Mouse (Mus musculus): Measurements from ENCODE around the gene Atm.

Atm gene

GRCm38 (mm10) chr9:53536558-53537320 is at the start of gene Atm, which contains the start of gene Npat:
TSS of gene Atm (minus strand) at chr9:53536740.
TSS of gene Npat (plus strand) at chr9:53537047.
- in situ Hi-C loops (cut with MboI; ENCODE audit: low pct_unique_long_range_greater_than_20kb in 1 of 2, low sequenced_read_pairs in 2 of 2, unreplicated experiment in 1 of 2) = no loop called here

- in situ Hi-C loops (cut with MboI; ENCODE audit: low pct_unique_long_range_greater_than_20kb in 1 of 2, low sequenced_read_pairs in 2 of 2, unreplicated experiment in 1 of 2) = no loop called here
Observed at GRCm38 (mm10) chr9:53581870-53582269, 45.3 kb upstream of the Atm start.

- in situ Hi-C loops (cut with MboI; ENCODE audit: low pct_unique_long_range_greater_than_20kb in 1 of 2, low sequenced_read_pairs in 2 of 2, unreplicated experiment in 1 of 2) = no loop called here
Observed at GRCm38 (mm10) chr9:53575721-53576120, 39.2 kb upstream of the Atm start.

- in situ Hi-C loops (cut with MboI; ENCODE audit: low pct_unique_long_range_greater_than_20kb in 1 of 2, low sequenced_read_pairs in 2 of 2, unreplicated experiment in 1 of 2) = no loop called here
Observed at GRCm38 (mm10) chr9:53572516-53573307, 36.2 kb upstream of the Atm start.

DNA sequence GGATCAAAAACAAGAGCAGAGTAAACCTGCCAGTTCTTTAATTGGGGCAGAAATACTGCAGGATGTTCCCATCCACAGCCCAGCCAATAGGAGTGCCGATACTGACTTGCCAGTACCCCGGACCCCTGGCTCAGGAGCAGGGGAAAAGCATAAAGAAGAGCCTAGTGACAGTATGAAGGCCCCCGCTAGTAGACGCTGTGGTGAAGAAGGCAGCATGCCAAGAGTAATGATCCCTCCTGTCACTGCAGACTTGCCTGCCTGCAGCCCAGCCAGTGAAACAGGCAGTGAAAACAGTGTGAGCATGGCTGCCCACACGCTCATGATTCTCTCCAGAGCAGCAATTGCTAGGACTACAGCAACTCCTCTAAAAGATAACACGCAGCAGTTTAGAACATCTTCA is 34.1 kb upstream of the Atm start:
- in situ Hi-C loops (cut with MboI; ENCODE audit: low pct_unique_long_range_greater_than_20kb in 1 of 2, low sequenced_read_pairs in 2 of 2, unreplicated experiment in 1 of 2) = no loop called here

DNA sequence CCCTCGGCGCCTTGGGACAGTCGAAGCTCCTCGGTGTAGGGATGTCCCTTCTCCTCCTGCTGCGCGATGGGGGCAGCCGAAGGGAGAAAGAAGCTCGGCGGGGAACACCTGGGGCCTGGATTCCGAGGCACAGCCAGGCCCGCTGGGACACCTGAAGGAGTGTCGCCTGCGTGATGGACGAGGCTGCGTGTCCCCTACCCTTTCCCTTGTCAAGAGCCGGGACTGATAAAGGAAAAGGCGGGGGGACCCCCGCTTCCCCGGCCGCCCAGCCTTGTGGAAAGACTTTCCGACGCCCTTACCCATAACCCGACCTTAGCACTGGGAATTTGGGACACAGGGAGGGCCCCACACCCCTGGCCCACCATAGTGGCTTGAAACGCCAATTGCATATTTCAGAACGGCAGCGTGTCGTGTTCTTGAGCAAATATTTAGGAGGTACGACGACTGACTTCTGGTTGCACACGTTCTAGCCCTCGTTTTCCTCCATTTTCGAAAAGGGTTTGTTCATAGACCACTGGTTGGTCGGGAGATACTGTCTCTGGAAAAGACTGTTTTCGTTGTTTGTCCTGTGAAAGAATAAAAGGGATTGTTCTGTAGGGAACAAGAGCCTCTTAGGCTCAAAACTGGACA is 911 bp upstream of the Atm start:
- in situ Hi-C loops (cut with MboI; ENCODE audit: low pct_unique_long_range_greater_than_20kb in 1 of 2, low sequenced_read_pairs in 2 of 2, unreplicated experiment in 1 of 2) = no loop called here

GRCm38 (mm10) chr9:53535416-53536320 is 872 bp downstream of the Atm start:
- in situ Hi-C loops (cut with MboI; ENCODE audit: low pct_unique_long_range_greater_than_20kb in 1 of 2, low sequenced_read_pairs in 2 of 2, unreplicated experiment in 1 of 2) = no loop called here

DNA sequence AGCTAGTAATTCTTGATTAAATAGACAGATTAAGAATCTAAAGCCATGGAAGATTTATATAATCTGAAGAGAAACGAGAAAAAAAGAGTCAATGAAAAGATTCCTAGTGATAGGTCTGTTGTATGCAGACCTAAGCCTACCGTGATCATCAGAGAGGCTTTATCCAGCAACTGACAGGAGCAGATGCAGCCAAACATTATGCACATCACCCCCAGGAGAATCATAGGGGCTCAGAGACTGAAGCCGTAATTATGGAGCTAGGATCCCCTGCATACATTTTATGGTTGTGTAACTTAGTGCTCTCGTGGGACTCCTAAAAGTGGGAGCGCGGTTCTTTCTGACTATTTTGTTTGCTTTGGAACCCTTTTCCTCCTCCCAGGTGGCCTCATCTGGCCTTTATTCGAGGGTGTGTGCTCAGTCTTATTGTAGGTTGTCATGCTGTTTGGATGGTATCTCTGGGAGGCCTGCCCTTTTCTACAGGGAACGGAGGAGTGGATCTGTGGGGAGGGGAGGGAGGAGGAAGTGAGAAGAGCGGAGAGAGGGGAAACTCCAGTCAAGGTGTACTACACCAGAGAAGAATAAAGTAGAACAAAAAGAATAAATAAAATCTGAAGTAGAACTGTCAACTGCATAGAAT is 19.0 kb downstream of the Atm start:
- in situ Hi-C loops (cut with MboI; ENCODE audit: low pct_unique_long_range_greater_than_20kb in 1 of 2, low sequenced_read_pairs in 2 of 2, unreplicated experiment in 1 of 2) = no loop called here

DNA sequence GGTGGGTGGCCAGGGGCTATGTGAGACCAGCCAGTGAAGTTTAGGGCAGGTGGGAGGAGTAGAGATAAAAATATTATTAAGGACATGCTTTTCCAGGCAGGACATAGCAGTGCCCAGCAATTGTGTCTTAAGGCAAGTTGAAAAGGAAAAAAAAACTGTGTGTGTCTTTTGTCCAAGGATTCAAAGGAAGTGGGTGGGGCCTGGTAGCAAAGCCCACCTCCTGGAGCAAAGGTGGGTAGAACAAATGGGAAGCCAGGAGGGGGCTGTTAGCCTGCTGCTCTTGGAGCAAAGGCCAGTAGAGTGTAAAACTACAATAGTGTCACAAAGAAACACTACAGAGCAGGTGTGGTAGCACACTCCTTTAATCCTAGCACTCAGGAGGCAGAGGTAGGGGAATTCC is 22.4 kb downstream of the Atm start:
- in situ Hi-C loops (cut with MboI; ENCODE audit: low pct_unique_long_range_greater_than_20kb in 1 of 2, low sequenced_read_pairs in 2 of 2, unreplicated experiment in 1 of 2) = no loop called here

DNA sequence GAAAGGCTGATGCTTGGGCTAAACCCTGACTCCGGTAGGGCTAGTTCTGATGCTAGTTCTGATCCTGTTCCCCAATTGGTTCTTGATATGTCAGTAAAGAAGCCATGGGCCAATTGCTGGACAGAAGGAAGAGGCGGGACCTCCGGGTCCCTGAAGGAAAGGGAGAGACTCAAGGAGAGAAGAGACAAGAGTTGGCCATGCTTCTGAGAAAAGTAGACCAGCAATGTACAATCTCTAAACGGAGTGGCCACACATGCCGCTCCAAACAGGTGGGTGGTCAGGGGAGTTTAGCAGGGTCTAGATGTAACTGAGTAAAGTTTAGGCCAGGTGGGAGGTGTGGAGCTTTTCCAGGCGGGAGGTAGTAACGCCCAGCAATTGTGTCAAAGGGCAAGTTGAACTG is 28.5 kb downstream of the Atm start:
- in situ Hi-C loops (cut with MboI; ENCODE audit: low pct_unique_long_range_greater_than_20kb in 1 of 2, low sequenced_read_pairs in 2 of 2, unreplicated experiment in 1 of 2) = no loop called here

GRCm38 (mm10) chr9:53485886-53486285 is 50.7 kb downstream of the Atm start:
- in situ Hi-C loops (cut with MboI; ENCODE audit: low pct_unique_long_range_greater_than_20kb in 1 of 2, low sequenced_read_pairs in 2 of 2, unreplicated experiment in 1 of 2) = no loop called here

DNA sequence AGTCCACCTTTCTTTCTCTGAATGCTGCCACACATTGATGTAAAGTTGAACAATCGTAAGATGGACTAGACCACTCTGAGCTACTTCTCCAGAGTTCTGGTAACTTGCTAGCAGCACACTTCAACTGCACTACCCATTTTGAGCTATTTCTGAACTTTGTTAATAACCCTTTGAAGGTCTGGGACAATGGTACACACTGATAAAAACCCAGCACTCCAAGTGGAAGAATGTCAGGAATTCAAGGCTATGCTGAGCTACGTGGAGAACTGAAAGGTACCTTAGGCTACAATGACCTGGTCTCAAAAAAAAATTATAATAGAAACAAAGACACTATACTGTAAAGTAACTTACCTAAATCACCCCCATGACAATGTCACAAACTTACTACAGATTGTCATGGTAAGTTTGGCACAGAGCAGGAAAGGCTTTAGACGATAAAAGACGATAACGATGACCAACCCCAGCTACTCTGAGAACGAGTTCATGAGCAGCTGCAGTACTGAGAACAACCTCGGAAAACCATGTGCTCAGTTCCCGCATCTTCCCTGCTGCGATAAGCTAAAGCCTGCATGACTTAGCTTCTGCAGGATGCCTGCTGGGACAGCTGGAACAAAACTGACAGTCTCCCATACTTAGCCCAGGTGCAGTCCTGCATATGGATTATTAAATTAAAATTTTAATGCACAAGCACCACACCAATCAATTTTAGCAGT is 63.6 kb downstream of the Atm start:
- in situ Hi-C loops (cut with MboI; ENCODE audit: low pct_unique_long_range_greater_than_20kb in 1 of 2, low sequenced_read_pairs in 2 of 2, unreplicated experiment in 1 of 2) = no loop called here

DNA sequence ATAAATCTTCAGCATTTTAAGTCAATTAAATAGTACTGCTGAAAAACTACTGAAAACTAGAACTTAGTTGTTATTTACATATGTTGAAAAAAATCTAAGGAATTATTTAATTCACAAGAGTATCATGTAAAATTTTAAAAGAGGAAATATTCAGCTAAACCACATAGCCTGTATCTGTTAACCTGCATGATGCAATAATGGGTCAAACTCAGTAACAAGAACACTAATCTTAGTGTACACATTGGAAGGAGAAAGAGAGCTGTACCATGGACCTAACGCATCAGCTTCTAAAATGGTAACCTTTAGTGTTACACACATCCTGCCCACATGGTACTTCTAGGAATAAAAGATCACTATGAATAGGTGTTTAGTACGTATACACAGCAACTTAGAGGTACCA is 84.5 kb downstream of the Atm start:
- in situ Hi-C loops (cut with MboI; ENCODE audit: low pct_unique_long_range_greater_than_20kb in 1 of 2, low sequenced_read_pairs in 2 of 2, unreplicated experiment in 1 of 2) = no loop called here

DNA sequence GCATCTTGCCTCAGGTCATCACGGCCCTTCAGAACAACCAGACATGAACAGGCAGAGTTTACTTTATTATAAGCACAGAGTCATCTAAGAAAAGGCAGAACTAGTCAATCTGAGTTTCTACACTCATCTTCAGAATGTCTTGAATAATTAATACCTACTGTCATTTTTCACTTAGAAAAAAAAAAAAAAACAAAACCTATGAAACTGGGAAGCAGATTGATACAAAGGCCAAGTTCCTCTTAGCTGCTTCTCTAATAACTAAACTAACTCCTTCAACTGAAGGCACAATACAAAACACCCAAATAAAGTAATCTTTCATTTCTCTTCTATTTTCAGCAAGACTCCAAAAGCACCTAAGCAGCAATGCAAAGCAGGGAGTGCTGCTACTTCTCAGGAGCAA is 85.9 kb downstream of the Atm start:
- in situ Hi-C loops (cut with MboI; ENCODE audit: low pct_unique_long_range_greater_than_20kb in 1 of 2, low sequenced_read_pairs in 2 of 2, unreplicated experiment in 1 of 2) = no loop called here

GRCm38 (mm10) chr9:53435830-53436570 is 100.5 kb downstream of the Atm start:
- in situ Hi-C loops (cut with MboI; ENCODE audit: low pct_unique_long_range_greater_than_20kb in 1 of 2, low sequenced_read_pairs in 2 of 2, unreplicated experiment in 1 of 2) = no loop called here

- in situ Hi-C loops (cut with MboI; ENCODE audit: low pct_unique_long_range_greater_than_20kb in 1 of 2, low sequenced_read_pairs in 2 of 2, unreplicated experiment in 1 of 2) = no loop called here
Observed at GRCm38 (mm10) chr9:53427638-53428037, 108.9 kb downstream of the Atm start.

GRCm38 (mm10) chr9:53426726-53427125 is 109.8 kb downstream of the Atm start:
- in situ Hi-C loops (cut with MboI; ENCODE audit: low pct_unique_long_range_greater_than_20kb in 1 of 2, low sequenced_read_pairs in 2 of 2, unreplicated experiment in 1 of 2) = no loop called here
